In the genomic region with DNA sequence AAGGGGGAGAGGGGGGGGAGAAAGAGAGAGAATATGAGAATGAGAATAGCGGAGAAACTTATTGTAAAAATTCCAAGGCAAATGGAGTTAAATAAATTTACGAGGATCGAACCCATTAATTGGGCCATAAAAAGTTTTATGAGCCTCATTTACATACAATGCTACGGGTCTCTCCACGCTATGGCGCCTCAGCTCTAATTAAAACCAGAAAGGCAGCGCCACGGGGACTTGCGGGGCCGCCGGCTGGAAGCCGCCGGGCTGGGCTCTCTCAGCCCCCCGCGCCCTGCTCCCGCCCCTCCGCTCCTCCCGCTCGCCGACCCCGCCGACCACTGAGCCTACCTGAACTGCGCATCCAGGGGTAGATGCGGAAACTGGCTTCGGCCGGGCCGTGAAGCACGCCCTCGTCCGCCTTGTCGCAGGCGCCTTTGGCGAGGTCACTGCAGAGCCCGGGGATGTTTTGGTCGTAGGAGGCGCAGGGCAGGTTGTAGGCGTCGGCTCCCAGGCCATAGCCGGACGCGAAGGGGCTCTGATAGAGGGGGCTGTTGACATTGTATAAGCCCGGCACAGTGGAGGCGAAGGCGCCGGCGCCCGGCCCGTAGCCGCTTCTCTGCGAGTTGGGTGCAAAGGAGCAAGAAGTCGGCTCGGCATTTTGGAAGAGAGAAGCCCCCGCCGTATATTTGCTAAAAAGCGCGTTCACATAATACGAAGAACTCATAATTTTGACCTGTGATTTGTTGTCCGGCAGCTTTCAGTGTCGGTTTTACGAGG, we compare ENCODE assay signal across 10 mouse cellular contexts. TPM values are rescaled to one million over a fixed set of nuclear protein-coding genes. Genes with fewer than 3 reads are reported as not detected.
DNase-seq lines count a peak whose midpoint lies in the region; ATAC-seq and TF ChIP-seq lines count a peak whose summit lies in the region.
"Had no signal": no experiment of that assay in that cellular context is flagged by ENCODE, and none has a peak within 500 bp of the region (broad histone marks: within the 10 kb centered on the region; RNA-seq: fewer than 3 reads in every experiment).

No protein-coding gene starts in this region.

- no peaks in the 10 kb centered on the region for H3K36me3 ChIP-seq in heart, embryonic 12.5 days
- H3K36me3 ChIP-seq in embryonic facial prominence, embryonic 10.5 days (replicated peaks) = no peaks in the 10 kb centered on the region
- no peaks in the 10 kb centered on the region for H3K36me3 ChIP-seq in hindbrain, embryonic 15.5 days
- H3K36me3 ChIP-seq in liver, postnatal 0 days (replicated peaks; ENCODE audit: insufficient read depth, low read length) = no peaks in the 10 kb centered on the region

- H3K4me2 ChIP-seq in heart, embryonic 12.5 days = peak overlapping the region; percentile 51
- peak overlapping the region; percentile 31 for H3K4me2 ChIP-seq in hindbrain, embryonic 15.5 days
- H3K4me2 ChIP-seq in liver, postnatal 0 days (ENCODE audit: low read depth, low read length) = peak overlapping the region; percentile 43

- H3K9me3 ChIP-seq in heart, embryonic 12.5 days (replicated peaks) = no peaks in the 10 kb centered on the region
- H3K9me3 ChIP-seq in embryonic facial prominence, embryonic 10.5 days = no peaks in the 10 kb centered on the region
- H3K9me3 ChIP-seq in hindbrain, embryonic 15.5 days = no peaks in the 10 kb centered on the region
- no peaks in the 10 kb centered on the region for H3K9me3 ChIP-seq in liver, postnatal 0 days (ENCODE audit: low read length)

- ATAC-seq in heart, embryonic 12.5 days (ENCODE audit: insufficient number of reproducible peaks, low FRiP score) = no peak
- ATAC-seq in hindbrain, embryonic 15.5 days (ENCODE audit: low FRiP score, low read depth) = no peak
- ATAC-seq in liver, postnatal 0 days = no peak
- ATAC-seq: Patski had no signal

- intact Hi-C loops in left cerebral cortex, postnatal 10 days (cut with DNase I) = loop anchor here (5.0 kb wide), 1 partner anchor 1035 kb away; no protein-coding TSS in a partner anchor

- H3K27me3 ChIP-seq in heart, embryonic 12.5 days (replicated peaks) = peaks cover 98% of the 10 kb centered on the region
- H3K27me3 ChIP-seq in embryonic facial prominence, embryonic 10.5 days (replicated peaks; ENCODE audit: low read depth, poor library complexity, severe bottlenecking) = peaks cover 100% of the 10 kb centered on the region
- peaks cover 89% of the 10 kb centered on the region for H3K27me3 ChIP-seq in hindbrain, embryonic 15.5 days
- H3K27me3 ChIP-seq in liver, postnatal 0 days (ENCODE audit: insufficient read depth, low read length) = peaks cover 100% of the 10 kb centered on the region
- H3K27me3 ChIP-seq: Patski had no signal

- H3K9ac ChIP-seq in heart, embryonic 12.5 days = no peak overlapping the region
- H3K9ac ChIP-seq in hindbrain, embryonic 15.5 days = no peak overlapping the region
- H3K9ac ChIP-seq in liver, postnatal 0 days (replicated peaks) = no peak overlapping the region

- no peak for TF ChIP-seq CTCF in liver, postnatal 0 days (IDR thresholded peaks at IDR 0.05; ENCODE audit: low read depth)

- H3K4me1 ChIP-seq in heart, embryonic 12.5 days (replicated peaks) = peaks cover 25% of the 10 kb centered on the region
- peaks cover 25% of the 10 kb centered on the region for H3K4me1 ChIP-seq in embryonic facial prominence, embryonic 10.5 days
- H3K4me1 ChIP-seq in hindbrain, embryonic 15.5 days (replicated peaks) = peaks cover 11% of the 10 kb centered on the region
- H3K4me1 ChIP-seq in liver, postnatal 0 days (ENCODE audit: insufficient read depth) = peaks cover 13% of the 10 kb centered on the region

- H3K27ac ChIP-seq in heart, embryonic 12.5 days (ENCODE audit: poor library complexity, severe bottlenecking) = no peak overlapping the region
- no peak overlapping the region for H3K27ac ChIP-seq in embryonic facial prominence, embryonic 10.5 days (replicated peaks)
- H3K27ac ChIP-seq in hindbrain, embryonic 15.5 days (replicated peaks) = no peak overlapping the region
- H3K27ac ChIP-seq in liver, postnatal 0 days (ENCODE audit: low read depth) = no peak overlapping the region

- WGBS in heart, embryonic 12.5 days = 3% methylated on average over 60 of the region's 60 CpGs
- WGBS in embryonic facial prominence, embryonic 10.5 days = 2% methylated on average over 60 of the region's 60 CpGs
- 2% methylated on average over 60 of the region's 60 CpGs for WGBS in hindbrain, embryonic 15.5 days
- 1% methylated on average over 58 of the region's 60 CpGs for WGBS in liver, postnatal 0 days (ENCODE audit: insufficient replicate concordance)

- TF ChIP-seq EP300 in liver, postnatal 0 days (IDR thresholded peaks at IDR 0.05; ENCODE audit: low read depth) = no peak

- H3K4me3 ChIP-seq in heart, embryonic 12.5 days = peak overlapping the region; percentile 28
- H3K4me3 ChIP-seq in embryonic facial prominence, embryonic 10.5 days = peak overlapping the region; percentile 43
- peak overlapping the region; percentile 20 for H3K4me3 ChIP-seq in hindbrain, embryonic 15.5 days
- H3K4me3 ChIP-seq in liver, postnatal 0 days (ENCODE audit: low read depth, low read length) = peak overlapping the region; percentile 28

- DNase-seq in heart, postnatal 4 days = no peak
- DNase-seq in embryonic facial prominence, embryonic 10.5 days (ENCODE audit: low spot score) = no peak
- no peak for DNase-seq in liver, postnatal 0 days
- DNase-seq in urinary bladder, postnatal 4 days (ENCODE audit: low spot score in 2 of 2) = peak; percentile 33 to 59
- no peak for DNase-seq in left cerebral cortex, postnatal 10 days (ENCODE audit: extremely low spot score in 1 of 2, low spot score in 2 of 2)
- no peak for DNase-seq in layer of hippocampus, adult 8-10 months (ENCODE audit: low spot score in 2 of 2)

RNA-seq across cellular contexts. Expression of a gene that starts 3.7 kb away (rescaled TPM):
- polyA plus RNA-seq in heart, embryonic 12.5 days (2016; fragmentation: Nextera tagmentation; extraction: Ambion mirVana) = not detected in 2 replicates
- not detected for total RNA-seq in heart, postnatal 4 days (2021)
- polyA plus RNA-seq in embryonic facial prominence, embryonic 10.5 days (2016; fragmentation: Nextera tagmentation; extraction: Ambion mirVana) = not detected in 2 replicates
- not detected in 2 replicates for polyA plus RNA-seq in hindbrain, embryonic 15.5 days (2015; fragmentation: Nextera tagmentation; extraction: Ambion mirVana)
- not detected in 2 replicates for polyA plus RNA-seq in liver, postnatal 0 days (2015; fragmentation: Nextera tagmentation; extraction: Ambion mirVana)
- total RNA-seq in left cerebral cortex, postnatal 10 days (2021) = not detected
- total RNA-seq in layer of hippocampus, adult 8-10 months (2022) = not detected
- total RNA-seq: hematopoietic stem cell, adult 5-6 weeks had no signal

RNA-seq across cellular contexts. Expression of a gene that starts 3.7 kb away (rescaled TPM):
- polyA plus RNA-seq in heart, embryonic 12.5 days (2016; fragmentation: Nextera tagmentation; extraction: Ambion mirVana) = 0.72 and 0.80 TPM in 2 replicates
- total RNA-seq in heart, postnatal 4 days (2021) = 1 to 10 TPM; 1.4 TPM
- 0.66 and 2.2 TPM in 2 replicates for polyA plus RNA-seq in embryonic facial prominence, embryonic 10.5 days (2016; fragmentation: Nextera tagmentation; extraction: Ambion mirVana)
- polyA plus RNA-seq in hindbrain, embryonic 15.5 days (2015; fragmentation: Nextera tagmentation; extraction: Ambion mirVana) = 15.7 and 16.3 TPM in 2 replicates
- 0.16 and 0.17 TPM in 2 replicates for polyA plus RNA-seq in liver, postnatal 0 days (2015; fragmentation: Nextera tagmentation; extraction: Ambion mirVana)
- not detected for total RNA-seq in left cerebral cortex, postnatal 10 days (2021)
- not detected for total RNA-seq in layer of hippocampus, adult 8-10 months (2022)

RNA-seq across cellular contexts. Expression of a gene that starts 4.8 kb away (rescaled TPM):
- 0.44 TPM in 1 of 2 replicates, not detected in the other for polyA plus RNA-seq in heart, embryonic 12.5 days (2016; fragmentation: Nextera tagmentation; extraction: Ambion mirVana)
- under 1 TPM in 1 of 2 experiments, not detected in 1; 0.20 TPM for total RNA-seq in heart, postnatal 4 days (2021)
- polyA plus RNA-seq in embryonic facial prominence, embryonic 10.5 days (2016; fragmentation: Nextera tagmentation; extraction: Ambion mirVana) = 0.15 TPM in 1 of 2 replicates, not detected in the other
- 8.3 and 20.5 TPM in 2 replicates for polyA plus RNA-seq in hindbrain, embryonic 15.5 days (2015; fragmentation: Nextera tagmentation; extraction: Ambion mirVana)
- 0.39 and 0.50 TPM in 2 replicates for polyA plus RNA-seq in liver, postnatal 0 days (2015; fragmentation: Nextera tagmentation; extraction: Ambion mirVana)
- not detected for total RNA-seq in left cerebral cortex, postnatal 10 days (2021)
- not detected for total RNA-seq in layer of hippocampus, adult 8-10 months (2022)

RNA-seq across cellular contexts. Expression of a gene that starts 8.4 kb away (rescaled TPM):
- not detected in 2 replicates for polyA plus RNA-seq in heart, embryonic 12.5 days (2016; fragmentation: Nextera tagmentation; extraction: Ambion mirVana)
- total RNA-seq in heart, postnatal 4 days (2021) = not detected
- polyA plus RNA-seq in embryonic facial prominence, embryonic 10.5 days (2016; fragmentation: Nextera tagmentation; extraction: Ambion mirVana) = not detected in 2 replicates
- 10.4 and 13.4 TPM in 2 replicates for polyA plus RNA-seq in hindbrain, embryonic 15.5 days (2015; fragmentation: Nextera tagmentation; extraction: Ambion mirVana)
- not detected in 2 replicates for polyA plus RNA-seq in liver, postnatal 0 days (2015; fragmentation: Nextera tagmentation; extraction: Ambion mirVana)
- not detected for total RNA-seq in left cerebral cortex, postnatal 10 days (2021)
- not detected for total RNA-seq in layer of hippocampus, adult 8-10 months (2022)

RNA-seq across cellular contexts. Expression of a gene that starts 12.5 kb away (rescaled TPM):
- polyA plus RNA-seq in heart, embryonic 12.5 days (2016; fragmentation: Nextera tagmentation; extraction: Ambion mirVana) = 0.96 and 1.7 TPM in 2 replicates
- total RNA-seq in heart, postnatal 4 days (2021) = 1 to 10 TPM; 1.3 to 1.5 TPM
- polyA plus RNA-seq in embryonic facial prominence, embryonic 10.5 days (2016; fragmentation: Nextera tagmentation; extraction: Ambion mirVana) = 0.23 TPM in 1 of 2 replicates, not detected in the other
- polyA plus RNA-seq in hindbrain, embryonic 15.5 days (2015; fragmentation: Nextera tagmentation; extraction: Ambion mirVana) = 105 and 115 TPM in 2 replicates
- 0.58 and 0.73 TPM in 2 replicates for polyA plus RNA-seq in liver, postnatal 0 days (2015; fragmentation: Nextera tagmentation; extraction: Ambion mirVana)
- total RNA-seq in left cerebral cortex, postnatal 10 days (2021) = not detected
- not detected for total RNA-seq in layer of hippocampus, adult 8-10 months (2022)

Comparison
In these comparisons a context has a peak if more than half of its experiments do, and no peak if none do; other contexts are left out.
1. DNase-seq: peak in urinary bladder, postnatal 4 days (2 of 2); none in heart, postnatal 4 days (single experiment), embryonic facial prominence, embryonic 10.5 days (single experiment), liver, postnatal 0 days (single experiment), left cerebral cortex, postnatal 10 days (0 of 2) and layer of hippocampus, adult 8-10 months (0 of 2).
2. Peak in every context shown above with its lines, with median percentiles within 50 percentile points of each other: H3K4me2 ChIP-seq and H3K4me3 ChIP-seq.